Mouse (Mus musculus): ENCODE results near the gene Cers6.

DNA sequence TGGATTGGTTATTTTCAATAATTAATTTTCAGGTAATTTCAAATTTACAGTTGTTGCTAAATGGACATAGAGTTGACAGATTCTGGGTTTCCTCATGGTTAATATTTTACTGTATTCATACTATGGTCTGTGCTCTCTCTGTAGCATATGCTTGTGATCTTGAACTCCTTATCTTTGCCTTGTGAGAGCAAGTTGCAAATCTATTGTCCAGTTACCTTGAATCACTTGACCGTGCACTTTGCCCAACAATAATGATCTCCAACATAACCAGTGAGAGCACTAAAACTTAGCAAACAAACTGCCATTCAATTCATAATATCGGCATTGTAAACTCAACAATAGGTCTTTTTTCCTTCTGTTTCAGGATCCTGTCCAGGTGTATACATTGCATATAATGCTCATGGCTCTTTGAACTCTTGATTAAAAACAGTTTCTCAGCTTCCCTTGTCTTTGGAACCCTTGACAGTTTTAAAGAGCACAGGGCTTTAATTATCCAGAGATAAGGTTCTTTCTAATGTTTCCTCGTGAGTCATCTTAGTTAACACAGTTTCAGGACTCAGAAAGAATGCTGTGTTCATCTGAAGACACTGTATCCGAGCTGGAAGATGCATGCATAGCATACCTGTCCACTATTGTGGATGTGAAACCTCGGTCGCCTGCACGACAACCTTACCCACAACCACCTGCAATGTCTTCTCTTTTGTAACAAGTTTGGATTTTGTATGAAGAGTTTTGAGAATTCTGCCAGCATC, 38.7 kb downstream of the Cers6 start:
- TF ChIP-seq CTCF (conservative IDR thresholded peaks at IDR 0.05; ENCODE audit: low read length) = no peak
- no peak for TF ChIP-seq NANOG (IDR thresholded peaks at IDR 0.05; ENCODE audit: borderline replicate concordance, low read length)
- no peak for TF ChIP-seq POU5F1 (IDR thresholded peaks at IDR 0.05; ENCODE audit: borderline replicate concordance, low read length)

Measured in E14TG2a.4 (cell line).